In genomic region chr9:69336063-69336462, GRCm38 (mm10) we compare ENCODE assay signal across 17 mouse cellular contexts.
DNase-seq lines count a peak whose midpoint lies in the region; ATAC-seq and TF ChIP-seq lines count a peak whose summit lies in the region.
"Had no signal": no experiment of that assay in that cellular context is flagged by ENCODE, and none has a peak within 500 bp of the region (broad histone marks: within the 10 kb centered on the region; RNA-seq: fewer than 3 reads in every experiment).

No protein-coding gene starts in this region.

- peaks cover 15% of the 10 kb centered on the region for H3K4me1 ChIP-seq in kidney, embryonic 15.5 days

- peak; percentile 78 for ATAC-seq in inflammation-experienced regulatory T-cells, adult 6 months
- no peak for ATAC-seq in kidney, embryonic 15.5 days (replicated peaks; ENCODE audit: low FRiP score)

- H3K36me3 ChIP-seq in C2C12 (ENCODE audit: control insufficient read depth, insufficient read depth), result no peaks in the 10 kb centered on the region
- no peaks in the 10 kb centered on the region for H3K36me3 ChIP-seq in kidney, embryonic 15.5 days
- H3K36me3 ChIP-seq: embryonic facial prominence, embryonic 12.5 days; heart, embryonic 15.5 days; hindbrain, embryonic 12.5 days; lung, embryonic 15.5 days had no signal

- H3K79me2 ChIP-seq in C2C12 (ENCODE audit: control insufficient read depth, insufficient read depth), result no peaks in the 10 kb centered on the region

- DNase-seq in CD8-positive naive resting alpha-beta T cell, adult 2 months (ENCODE audit: low read depth in 2 of 2, low spot score in 2 of 2), result peak; percentile 12 to 15
- DNase-seq in thymus, postnatal 10 days (ENCODE audit: low spot score in 2 of 2), result peak; percentile 18 to 51
- DNase-seq in cerebellum, postnatal 14 days, result no peak
- no peak for DNase-seq in adrenal gland, adult 8-10 months
- DNase-seq: adrenal gland, postnatal 36 days; cerebellum, postnatal 25 days; kidney, adult 18-20 months; kidney, postnatal 36 days; spleen, adult 18-20 months had no signal

- H3K27ac ChIP-seq in kidney, embryonic 15.5 days, result no peak overlapping the region
- H3K27ac ChIP-seq: embryonic facial prominence, embryonic 12.5 days; heart, embryonic 15.5 days; hindbrain, embryonic 12.5 days; lung, embryonic 15.5 days had no signal

- H3K79me3 ChIP-seq in C2C12 (ENCODE audit: low read depth), result no peaks in the 10 kb centered on the region

- TF ChIP-seq CTCF in C2C12 (IDR thresholded peaks at IDR 0.05; ENCODE audit: control insufficient read depth, insufficient read depth, insufficient read length), result no peak

- no peak overlapping the region for H3K9ac ChIP-seq in kidney, embryonic 15.5 days
- H3K9ac ChIP-seq: embryonic facial prominence, embryonic 12.5 days; heart, embryonic 15.5 days; hindbrain, embryonic 12.5 days; lung, embryonic 15.5 days had no signal

- H3ac ChIP-seq in C2C12 (ENCODE audit: control insufficient read depth, insufficient read length, low read depth), result no peak overlapping the region

- no peak overlapping the region for H3K4me2 ChIP-seq in kidney, embryonic 15.5 days
- H3K4me2 ChIP-seq: embryonic facial prominence, embryonic 12.5 days; heart, embryonic 15.5 days; hindbrain, embryonic 12.5 days; liver, embryonic 11.5 days; lung, embryonic 15.5 days had no signal

- WGBS in kidney, embryonic 15.5 days, result 81% methylated on average over 6 of the region's 6 CpGs

- no peaks in the 10 kb centered on the region for H3K9me3 ChIP-seq in kidney, embryonic 15.5 days (replicated peaks)
- H3K9me3 ChIP-seq: embryonic facial prominence, embryonic 12.5 days; heart, embryonic 15.5 days; hindbrain, embryonic 12.5 days; lung, embryonic 15.5 days had no signal

- H3K4me3 ChIP-seq in C2C12 (ENCODE audit: insufficient read depth, poor library complexity, severe bottlenecking), result no peak overlapping the region
- H3K4me3 ChIP-seq in kidney, embryonic 15.5 days (replicated peaks), result no peak overlapping the region
- H3K4me3 ChIP-seq: embryonic facial prominence, embryonic 12.5 days; heart, embryonic 15.5 days; hindbrain, embryonic 12.5 days; lung, embryonic 15.5 days had no signal

- H3K27me3 ChIP-seq in C2C12 (ENCODE audit: control insufficient read depth, insufficient read depth, insufficient read length), result no peaks in the 10 kb centered on the region
- no peaks in the 10 kb centered on the region for H3K27me3 ChIP-seq in kidney, embryonic 15.5 days
- H3K27me3 ChIP-seq: embryonic facial prominence, embryonic 12.5 days; heart, embryonic 15.5 days; hindbrain, embryonic 12.5 days; lung, embryonic 15.5 days had no signal

TF ChIP-seq in C2C12, 6 proteins besides CTCF, POLR2A, EP300 and RAD21:
- TF ChIP-seq MYOD1 (IDR thresholded peaks at IDR 0.05; ENCODE audit: control insufficient read depth, insufficient read length, low read depth), result peak; percentile 17
- TF ChIP-seq MAX (IDR thresholded peaks at IDR 0.05), result no peak
- no peak for TF ChIP-seq FOSL1 (IDR thresholded peaks at IDR 0.05; ENCODE audit: insufficient read depth, low read length, poor library complexity, severe bottlenecking)
- TF ChIP-seq MYOG (IDR thresholded peaks at IDR 0.05; ENCODE audit: control insufficient read depth, extremely low read depth, insufficient read length), result no peak
- no peak for TF ChIP-seq CEBPB (IDR thresholded peaks at IDR 0.05; ENCODE audit: low read depth)
- no peak for TF ChIP-seq USF1 (IDR thresholded peaks at IDR 0.05; ENCODE audit: low read depth)
TF ChIP-seq in C2C12: peak in this region for 1.

Comparison
In these comparisons a context has a peak if more than half of its experiments do, and no peak if none do; other contexts are left out.
1. DNase-seq: peak in CD8-positive naive resting alpha-beta T cell, adult 2 months (2 of 2) and thymus, postnatal 10 days (2 of 2); none in cerebellum, postnatal 14 days (0 of 2) and adrenal gland, adult 8-10 months (single experiment).